Mouse (Mus musculus) liver, adult 2 months (tissue): ENCODE data around the gene Bet1.

Source experiments
- CTCF ChIP-seq: fragments of 200-500 bp; IDR thresholded peaks from 2 replicates; pipeline ENCODE4 v1.5.1; 2011; ENCODE audit warnings: low read depth, low read length, control low read depth
- POLR2A ChIP-seq: fragments of 200-500 bp; IDR thresholded peaks from 2 replicates; pipeline ENCODE4 v1.6.1; 2011; ENCODE audit warnings: low read length, control low read depth; ENCODE audit not compliant: insufficient read depth; ENCODE audit errors: extremely low read depth

- TF ChIP-seq CTCF (no peak), POLR2A (0 out of 2 replicates have a peak, but pooled peaks have one; percentile 34)
Measured at GRCm38 (mm10) chr6:4086663-4087454, at the start of gene Bet1.
